Mouse (Mus musculus) embryonic fibroblast, embryonic 13.5 days (primary cell): ENCODE measurements at regions not wholly inside any gene's neighbourhood (a gene's known extent, or its start where the extent isn't known, plus 50 kb on each side); places are given as distances from the start of the nearest gene placed in this dataset.
"Not testable (repeated sequence)": the region's sequence is repeated elsewhere in the genome, so short reads cannot be mapped to it uniquely, and the experiment has no call there.

Experiments
- CTCF ChIP-seq: IDR thresholded peaks from 2 replicates; pipeline ENCODE4 v1.5.1; 2011; ENCODE audit warnings: mild to moderate bottlenecking, control low read depth, low read length, moderate library complexity, borderline replicate concordance; ENCODE audit not compliant: insufficient read depth
- POLR2A ChIP-seq: IDR thresholded peaks from 2 replicates; pipeline ENCODE4 v1.6.1; 2011; ENCODE audit warnings: low read depth, mild to moderate bottlenecking, control low read depth, low read length, moderate library complexity

DNA sequence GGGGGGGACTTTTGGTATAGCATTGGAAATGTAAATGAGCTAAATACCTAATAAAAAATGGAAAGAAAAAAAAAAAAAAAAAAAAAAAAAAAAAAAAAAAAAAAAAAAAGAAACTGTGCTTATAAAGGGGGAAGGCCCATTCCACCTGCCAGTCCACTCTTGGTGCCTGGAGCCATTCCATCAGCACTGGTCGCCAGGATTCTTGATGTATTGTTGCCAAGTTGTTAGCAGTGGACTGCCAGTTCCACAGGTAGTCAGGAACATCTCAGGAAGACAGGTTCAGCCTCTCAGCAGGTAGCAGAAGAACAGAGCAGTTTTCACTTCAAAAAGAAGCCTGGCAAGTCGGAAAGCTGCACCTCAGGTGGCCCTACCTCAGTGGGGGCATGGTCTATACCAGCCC lies 162.6 kb upstream of the Cntn5 start:
- TF ChIP-seq CTCF, POLR2A: not testable (repeated sequence)
